Mouse (Mus musculus): Measurements from ENCODE around the gene Ublcp1.

Gene Ublcp1

DNA sequence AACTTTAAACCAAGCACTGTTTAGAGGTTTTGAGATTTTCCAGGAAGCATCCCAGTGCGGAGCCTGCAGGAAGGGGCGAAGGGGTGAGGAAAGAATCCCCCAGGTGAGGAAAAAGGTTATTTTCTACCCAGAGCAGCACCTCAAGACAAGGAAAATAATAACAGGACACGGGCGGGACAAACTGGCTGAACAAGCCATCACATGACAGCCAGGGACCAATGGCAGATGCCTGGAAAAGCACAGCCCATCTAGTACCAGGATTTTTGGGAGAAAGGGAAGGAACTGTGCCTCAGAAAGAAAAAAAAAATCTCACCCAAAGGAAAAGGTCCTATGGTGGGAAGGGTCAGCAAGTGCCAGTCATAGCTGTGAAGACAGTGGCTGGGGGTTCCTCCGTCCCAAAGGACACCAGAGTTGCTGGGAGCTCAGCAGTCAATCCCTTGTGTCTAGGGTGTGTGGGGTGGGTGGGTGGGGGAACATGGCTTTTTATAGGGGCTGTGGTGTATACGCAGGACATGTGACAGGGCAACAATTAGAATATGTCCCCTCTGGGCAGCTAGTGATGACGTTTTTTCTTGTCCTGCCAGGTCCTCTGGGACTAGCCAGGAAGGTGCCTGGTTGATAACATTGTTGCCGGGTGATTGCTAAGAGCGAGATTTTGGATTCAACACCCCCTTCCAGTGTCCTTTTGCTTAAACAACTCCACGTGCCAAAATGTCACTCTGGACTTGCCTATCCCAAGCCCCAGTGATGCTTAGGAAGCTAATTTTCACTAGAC lies 47.8 kb downstream of the Ublcp1 start:
- DNase-seq (ENCODE audit: low spot score in 2 of 2): no peak

DNA sequence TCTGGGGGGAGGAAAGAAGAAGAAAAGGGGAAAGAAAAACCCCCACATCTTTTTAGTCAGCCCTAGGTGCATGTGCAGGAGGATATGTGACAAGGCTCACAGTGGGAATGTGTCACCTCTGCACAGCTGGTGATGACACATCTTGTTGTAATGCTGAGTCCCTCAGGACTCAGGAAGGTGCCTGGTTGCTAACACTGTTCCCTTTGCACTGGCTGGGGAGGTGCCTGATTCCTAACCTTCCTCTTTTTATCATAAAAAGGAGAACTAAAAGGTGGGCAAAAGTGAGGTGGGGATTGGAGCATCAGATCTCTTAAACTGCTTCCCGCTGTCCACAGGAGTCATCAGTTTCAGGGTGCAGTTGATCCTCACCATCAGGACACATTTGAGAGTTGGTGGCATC lies 52.9 kb downstream of the Ublcp1 start:
- DNase-seq (ENCODE audit: low spot score in 2 of 2): no peak

DNA sequence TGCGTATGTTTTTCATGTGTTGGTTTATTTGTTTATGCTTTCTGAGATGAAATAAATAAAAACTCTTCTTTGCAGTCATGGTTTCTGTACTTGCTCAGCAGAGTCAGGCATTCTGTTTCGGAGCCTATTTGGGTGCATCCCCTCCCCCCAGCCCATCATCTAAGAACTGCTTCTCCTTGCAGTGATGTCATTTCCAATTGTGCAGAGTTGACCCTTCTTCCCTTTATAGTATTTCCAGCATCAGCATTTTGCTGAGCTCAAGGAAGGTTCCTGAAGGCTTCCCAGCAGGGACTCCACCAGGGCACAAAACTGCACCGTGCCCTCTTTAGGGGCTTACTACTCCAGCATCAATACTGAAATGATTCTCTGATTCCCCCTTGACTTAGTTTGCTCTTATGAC lies 55.7 kb downstream of the Ublcp1 start:
- no peak for DNase-seq (ENCODE audit: low spot score in 2 of 2)

DNA sequence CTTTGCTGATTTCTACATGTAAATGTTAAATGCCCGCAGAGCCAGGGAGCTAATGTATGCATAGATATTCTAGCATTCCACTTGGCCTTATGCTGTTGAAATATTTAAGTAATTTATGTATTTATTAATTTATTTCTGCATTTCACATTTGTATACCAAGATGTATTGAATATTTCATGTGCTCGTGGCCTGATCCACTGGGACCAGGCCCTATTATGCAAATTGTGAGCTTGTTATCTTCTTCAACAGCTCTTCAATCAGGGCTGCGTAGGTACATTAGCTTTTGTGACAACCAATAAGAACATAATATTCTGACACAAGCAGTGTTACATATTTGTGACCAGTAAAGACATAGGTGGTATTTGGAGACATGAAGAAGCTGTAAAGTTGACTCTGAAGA lies 56.9 kb downstream of the Ublcp1 start:
- DNase-seq (ENCODE audit: low spot score in 2 of 2): no peak

DNA sequence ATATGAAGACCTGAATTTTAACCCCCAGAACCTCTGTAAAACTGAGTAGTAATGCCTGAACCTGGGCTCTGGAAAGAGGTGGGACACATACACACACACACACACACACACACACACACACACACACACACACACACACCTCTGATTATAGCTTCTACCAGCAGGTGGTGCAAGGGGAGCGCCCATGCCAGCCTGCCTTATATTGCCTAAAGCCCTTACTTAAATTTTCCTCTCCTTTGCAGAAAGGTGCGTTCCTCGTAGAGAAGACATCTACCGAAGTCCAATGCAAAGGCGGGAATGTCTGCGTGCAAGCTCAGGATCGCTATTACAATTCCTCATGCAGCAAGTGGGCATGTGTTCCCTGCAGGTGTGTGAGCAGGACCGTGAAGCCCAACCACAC lies 58.0 kb downstream of the Ublcp1 start:
- no peak for DNase-seq (ENCODE audit: low spot score in 2 of 2)

DNA sequence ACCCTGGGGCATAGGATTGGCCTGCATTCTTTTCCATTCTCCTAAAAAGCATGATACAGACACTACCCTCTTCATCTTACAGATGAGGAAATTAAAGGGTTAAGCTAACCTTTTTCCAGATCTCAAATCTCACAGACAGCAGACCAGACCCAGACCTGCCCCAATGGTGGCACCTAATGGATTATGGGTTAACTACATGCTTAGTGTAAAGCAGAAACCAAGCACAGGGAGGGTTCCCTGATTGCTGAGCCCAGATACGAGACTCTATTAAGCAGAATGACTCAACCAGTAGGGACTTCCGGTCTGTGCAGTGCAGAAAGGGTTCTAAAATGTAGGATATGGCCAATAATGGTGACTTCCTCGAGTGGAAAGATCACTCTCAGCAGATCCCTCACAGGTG lies 59.9 kb downstream of the Ublcp1 start:
- DNase-seq (ENCODE audit: low spot score in 2 of 2): no peak

DNA sequence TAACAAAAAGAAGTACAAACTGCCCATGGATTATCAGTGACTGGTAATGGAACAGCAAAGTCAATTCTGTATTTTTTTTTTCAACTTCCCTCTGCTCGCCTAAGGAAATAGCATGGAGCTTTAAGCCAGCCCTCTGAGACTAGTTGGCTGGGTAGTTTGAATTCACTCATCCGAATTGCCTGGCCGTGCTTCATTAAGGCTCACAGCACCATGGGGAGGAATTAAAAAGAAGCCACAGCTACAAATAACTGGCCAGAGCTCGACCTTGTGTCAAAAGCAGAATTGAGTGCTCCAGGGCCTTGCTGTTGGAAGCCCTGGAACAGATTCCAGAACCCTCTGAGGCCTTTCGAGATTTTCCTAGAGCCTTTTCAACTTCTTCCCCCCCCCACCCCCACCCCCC lies 61.7 kb downstream of the Ublcp1 start:
- DNase-seq (ENCODE audit: low spot score in 2 of 2): no peak

DNA sequence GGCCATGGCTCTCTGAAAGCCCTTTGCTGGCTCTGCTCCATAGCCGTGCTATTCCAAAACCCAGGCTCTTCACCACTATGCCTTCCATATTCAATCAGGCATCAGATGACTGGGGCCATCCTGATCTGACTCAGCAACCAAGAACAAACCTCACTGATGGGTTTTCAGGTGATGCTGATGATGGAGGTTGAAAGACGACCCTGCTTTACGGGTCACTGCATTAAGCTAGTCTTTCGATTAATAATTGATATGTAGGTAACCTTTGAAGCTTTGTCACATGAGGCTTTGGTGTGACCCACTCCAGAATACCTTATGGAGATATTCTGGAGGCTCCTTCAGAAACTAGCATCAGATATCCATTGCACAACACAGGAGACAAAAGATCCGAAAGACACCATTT lies 63.8 kb downstream of the Ublcp1 start:
- DNase-seq (ENCODE audit: low spot score in 2 of 2): no peak

DNA sequence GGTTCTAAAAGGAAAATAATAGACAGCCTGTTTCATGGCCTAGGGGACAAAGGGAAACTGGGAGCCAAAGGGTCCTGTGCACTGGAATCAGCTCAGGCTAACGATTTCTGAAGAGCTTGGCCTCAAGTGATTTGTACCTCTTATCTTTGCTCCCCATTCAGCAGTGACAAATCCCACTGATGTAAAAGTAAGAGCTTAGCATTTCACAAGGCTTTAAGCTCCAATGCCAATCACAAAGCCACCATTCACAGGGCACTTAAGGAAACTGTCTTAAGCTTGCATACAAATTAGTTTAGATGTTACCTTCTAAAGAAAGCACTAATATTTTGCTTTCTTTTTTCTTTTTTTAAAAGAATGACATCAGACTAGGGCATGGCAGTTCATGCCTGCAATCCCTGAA lies 64.3 kb downstream of the Ublcp1 start:
- no peak for DNase-seq (ENCODE audit: low spot score in 2 of 2)

DNA sequence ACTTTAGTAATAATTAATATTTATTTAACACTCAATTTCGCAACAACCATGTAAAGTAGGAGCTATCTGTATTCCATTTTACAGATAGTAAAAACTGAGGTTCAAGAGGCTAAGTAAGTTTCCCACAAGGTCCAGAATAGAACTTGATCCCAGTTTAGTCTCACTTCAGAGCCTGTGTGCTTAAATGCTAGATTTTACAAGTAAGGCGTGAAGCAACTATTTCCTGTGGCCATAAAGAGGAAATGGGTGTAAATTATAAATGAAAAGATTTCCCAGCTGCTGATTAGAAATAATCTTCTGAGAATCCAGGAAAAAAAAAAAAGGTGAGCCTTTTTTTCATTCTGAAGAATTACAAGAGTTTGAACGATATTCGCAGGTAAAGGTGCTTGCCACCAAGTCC lies 65.2 kb downstream of the Ublcp1 start:
- no peak for DNase-seq (ENCODE audit: low spot score in 2 of 2)

All from frontal cortex, postnatal 36 days (tissue).